Mouse (Mus musculus) gonadal fat pad, adult 2 months (tissue): ENCODE measurements at regions not wholly inside any gene's neighbourhood (a gene's known extent, or its start where the extent isn't known, plus 50 kb on each side); places are given as distances from the start of the nearest gene placed in this dataset.

Experiments
- DNase-seq: peaks from one replicate; pipeline ENCODE4 v3.0.0-alpha.2; 2012; ENCODE audit warnings: low read depth

GRCm38 (mm10) chrX:22554340-22554739 is 809.4 kb upstream of the Gm28269 start:
- DNase-seq, result peak; percentile 2

GRCm38 (mm10) chrX:22550121-22550520 is 805.2 kb upstream of the Gm28269 start:
- DNase-seq, result peak; percentile 14
